8 mouse cellular contexts compared by ENCODE assay signal in genomic region chr3:89458965-89459807, GRCm38 (mm10). TPM values are rescaled to one million over a fixed set of nuclear protein-coding genes. Genes with fewer than 3 reads are reported as not detected.
A peak's percentile ranks its signal among the peaks of the same experiment; 100 is the strongest.
DNase-seq lines count a peak whose midpoint lies in the region; ATAC-seq and TF ChIP-seq lines count a peak whose summit lies in the region.

No protein-coding gene starts in this region.

- H3K4me3 ChIP-seq in MEL (ENCODE audit: control insufficient read depth in 1 of 2, insufficient read depth in 1 of 2, low read depth in 2 of 2, low read length in 2 of 2), result peak overlapping the region; percentile 87 to 95
- H3K4me3 ChIP-seq in forebrain, postnatal 0 days (ENCODE audit: low read depth, low read length), result peak overlapping the region; percentile 68
- H3K4me3 ChIP-seq in layer of hippocampus, adult 2 months, result peak overlapping the region; percentile 62
- peak overlapping the region; percentile 80 for H3K4me3 ChIP-seq in lung, adult 2 months (replicated peaks; ENCODE audit: extremely low read depth, low read depth, low read length)
- H3K4me3 ChIP-seq in neural tube, embryonic 15.5 days (replicated peaks), result peak overlapping the region; percentile 76

- peak; percentile 2 to 7; a peak in 1 of 4 replicates for TF ChIP-seq EP300 in MEL (IDR thresholded peaks at IDR 0.05; ENCODE audit: low read depth in 1 of 2, low read length in 2 of 2)

- peak overlapping the region; percentile 80 for H3K27ac ChIP-seq in MEL (ENCODE audit: control insufficient read depth, low read depth, low read length)
- peak overlapping the region; percentile 88 for H3K27ac ChIP-seq in forebrain, postnatal 0 days (ENCODE audit: low read depth, low read length)
- peak overlapping the region; percentile 94 for H3K27ac ChIP-seq in layer of hippocampus, adult 2 months
- H3K27ac ChIP-seq in neural tube, embryonic 15.5 days (replicated peaks), result peak overlapping the region; percentile 95

- H3K27me3 ChIP-seq in MEL (ENCODE audit: control insufficient read depth in 1 of 2, insufficient read depth in 2 of 2, low read length in 2 of 2), result no peaks in the 10 kb centered on the region
- no peaks in the 10 kb centered on the region for H3K27me3 ChIP-seq in forebrain, postnatal 0 days (ENCODE audit: insufficient read depth, low read length)
- no peaks in the 10 kb centered on the region for H3K27me3 ChIP-seq in neural tube, embryonic 15.5 days (replicated peaks)

- peak; percentile 98 for DNase-seq in MEL (ENCODE audit: low read depth, low spot score)
- DNase-seq in cerebellum, adult 18-20 months, result peak; percentile 92
- peak; percentile 93 for DNase-seq in forebrain, postnatal 0 days
- peak; percentile 96 for DNase-seq in heart, postnatal 4 days
- DNase-seq in layer of hippocampus, adult 2 months (ENCODE audit: low spot score in 2 of 2), result peak; percentile 85 to 92
- DNase-seq in lung, adult 2 months, result peak; percentile 92
- peak; percentile 97 for DNase-seq in testis, postnatal 10 days (ENCODE audit: low spot score)

- no peak for TF ChIP-seq CTCF in MEL (IDR thresholded peaks at IDR 0.05 in 2 of 3, conservative IDR thresholded peaks at IDR 0.05 in 1 of 3; ENCODE audit: control insufficient read depth in 1 of 3, insufficient read depth in 1 of 3, low read depth in 2 of 3, low read length in 3 of 3, poor library complexity in 1 of 3, severe bottlenecking in 1 of 3)
- TF ChIP-seq CTCF in forebrain, postnatal 0 days (IDR thresholded peaks at IDR 0.05; ENCODE audit: low read depth), result no peak
- no peak for TF ChIP-seq CTCF in layer of hippocampus, adult 2 months (conservative IDR thresholded peaks at IDR 0.05)
- TF ChIP-seq CTCF in lung, adult 2 months (IDR thresholded peaks at IDR 0.05; ENCODE audit: insufficient read depth, low read length), result no peak

- H3K36me3 ChIP-seq in MEL (ENCODE audit: control insufficient read depth in 1 of 2, insufficient read depth in 2 of 2, low read length in 2 of 2), result peaks cover 0 to 10% of the 10 kb centered on the region in 2 experiments; a peak in 2 of 4 replicates
- no peaks in the 10 kb centered on the region for H3K36me3 ChIP-seq in forebrain, postnatal 0 days (ENCODE audit: insufficient read depth)
- 0 out of 2 replicates have a peak, but pooled peaks cover 7% of the 10 kb centered on the region for H3K36me3 ChIP-seq in neural tube, embryonic 15.5 days

- H3K4me1 ChIP-seq in MEL (ENCODE audit: control insufficient read depth in 1 of 2, insufficient read depth in 2 of 2, low read length in 2 of 2), result peaks cover 11 to 20% of the 10 kb centered on the region in 2 experiments
- H3K4me1 ChIP-seq in forebrain, postnatal 0 days (ENCODE audit: insufficient read depth), result no peaks in the 10 kb centered on the region
- 0 out of 2 replicates have a peak, but pooled peaks cover 5% of the 10 kb centered on the region for H3K4me1 ChIP-seq in lung, adult 2 months (ENCODE audit: control insufficient read depth, insufficient read depth, low read length)
- H3K4me1 ChIP-seq in neural tube, embryonic 15.5 days, result peaks cover 19% of the 10 kb centered on the region

- peak; percentile 93 for ATAC-seq in forebrain, postnatal 0 days
- peak; percentile 92 for ATAC-seq in neural tube, embryonic 15.5 days (ENCODE audit: low FRiP score)

- H3K9ac ChIP-seq in MEL (ENCODE audit: control insufficient read depth, low read depth, low read length, poor library complexity, severe bottlenecking), result peak overlapping the region; percentile 84
- H3K9ac ChIP-seq in forebrain, postnatal 0 days, result peak overlapping the region; percentile 79
- peak overlapping the region; percentile 90 for H3K9ac ChIP-seq in neural tube, embryonic 15.5 days (replicated peaks)

- H3K79me2 ChIP-seq in MEL (ENCODE audit: control insufficient read depth, insufficient read depth, low read length, poor library complexity), result peaks cover 4% of the 10 kb centered on the region; the same call in 1 of the 2 replicates

- H3K4me2 ChIP-seq in forebrain, postnatal 0 days (ENCODE audit: low read depth), result peak overlapping the region; percentile 73
- peak overlapping the region; percentile 67 for H3K4me2 ChIP-seq in neural tube, embryonic 15.5 days

- H3K9me3 ChIP-seq in MEL (replicated peaks; ENCODE audit: insufficient read depth, low read length), result no peaks in the 10 kb centered on the region
- H3K9me3 ChIP-seq in forebrain, postnatal 0 days (ENCODE audit: low read length), result no peaks in the 10 kb centered on the region
- H3K9me3 ChIP-seq in neural tube, embryonic 15.5 days (replicated peaks), result no peaks in the 10 kb centered on the region

- WGBS in forebrain, postnatal 0 days, result under 1% methylated on average over 35 of the region's 36 CpGs
- 1% methylated on average over 33 of the region's 36 CpGs for WGBS in lung, adult 2 months
- 1% methylated on average over 34 of the region's 36 CpGs for WGBS in neural tube, embryonic 15.5 days

- TF ChIP-seq POLR2A in MEL (IDR thresholded peaks at IDR 0.05; ENCODE audit: control insufficient read depth in 1 of 2, insufficient read depth in 1 of 2, low read depth in 1 of 2, low read length in 2 of 2, poor library complexity in 1 of 2), result peak; percentile 66 to 75; a peak in 2 of 4 replicates
- TF ChIP-seq POLR2A in lung, adult 2 months (IDR thresholded peaks at IDR 0.05; ENCODE audit: borderline replicate concordance, extremely low read depth, low read depth, low read length), result peak; percentile 74; the same call in 1 of the 2 replicates

- TF ChIP-seq RAD21 in MEL (IDR thresholded peaks at IDR 0.05; ENCODE audit: low read depth, low read length), result no peak

TF ChIP-seq in MEL, 35 proteins besides CTCF, POLR2A, EP300 and RAD21 (continues in another document):
- TF ChIP-seq ZMIZ1 (IDR thresholded peaks at IDR 0.05; ENCODE audit: low read depth, low read length) (peak; percentile 66), USF1 (IDR thresholded peaks at IDR 0.05; ENCODE audit: low read depth, low read length) (peak; percentile 17; the same call in 1 of the 2 replicates), ZC3H11A (IDR thresholded peaks at IDR 0.05; ENCODE audit: low read depth, low read length) (no peak), JUND (IDR thresholded peaks at IDR 0.05; ENCODE audit: low read depth, low read length) (no peak), SIN3A (IDR thresholded peaks at IDR 0.05; ENCODE audit: low read length) (peak; percentile 71), USF2 (IDR thresholded peaks at IDR 0.05; ENCODE audit: borderline replicate concordance in 1 of 2, insufficient read depth in 1 of 2, low read depth in 1 of 2, low read length in 2 of 2) (no peak)

RNA-seq across cellular contexts. Expression of gene Pmvk, which starts 4.8 kb away (rescaled TPM):
- total RNA-seq in MEL (2012; rRNA removed), result 53.6 and 63.6 TPM in 2 replicates
- polyA plus RNA-seq in MEL (2012; ENCODE audit: insufficient read depth in 1 of 2, insufficient read length in 2 of 2, low read depth in 1 of 2, low replicate concordance in 2 of 2, missing spikeins in 1 of 2), result 10 to 100 TPM in 1 of 2 experiments, not detected in 1; 75.7 TPM
- total RNA-seq in forebrain, postnatal 0 days (2014; rRNA removed), result 80.1 and 108 TPM in 2 replicates
- 84.3 and 96.8 TPM in 2 replicates for polyA plus RNA-seq in forebrain, postnatal 0 days (2015; fragmentation: Nextera tagmentation; extraction: Ambion mirVana)
- total RNA-seq in heart, postnatal 4 days (2021), result 10 to 100 TPM; 11.3 to 13.3 TPM
- 10 to 100 TPM; 30.1 to 30.3 TPM for total RNA-seq in layer of hippocampus, adult 2 months (2021)
- 35.3 and 52.1 TPM in 2 replicates for polyA plus RNA-seq in lung, adult 2 months (2012; rRNA removed)
- 123 and 142 TPM in 2 replicates for polyA plus RNA-seq in neural tube, embryonic 15.5 days (2015; fragmentation: Nextera tagmentation; extraction: Ambion mirVana)

RNA-seq across cellular contexts. Expression of gene Pbxip1, which starts 22.7 kb away (rescaled TPM):
- total RNA-seq in MEL (2012; rRNA removed), result 4.8 and 7.6 TPM in 2 replicates
- 10 to 100 TPM in 1 of 2 experiments, not detected in 1; 10.7 TPM for polyA plus RNA-seq in MEL (2012; ENCODE audit: insufficient read depth in 1 of 2, insufficient read length in 2 of 2, low read depth in 1 of 2, low replicate concordance in 2 of 2, missing spikeins in 1 of 2)
- 16.9 and 21.6 TPM in 2 replicates for total RNA-seq in forebrain, postnatal 0 days (2014; rRNA removed)
- polyA plus RNA-seq in forebrain, postnatal 0 days (2015; fragmentation: Nextera tagmentation; extraction: Ambion mirVana), result 16.9 and 27.8 TPM in 2 replicates
- 10 to 100 TPM; 66.0 to 73.8 TPM for total RNA-seq in heart, postnatal 4 days (2021)
- 10 to 100 TPM; 38.9 to 41.8 TPM for total RNA-seq in layer of hippocampus, adult 2 months (2021)
- 66.2 and 78.1 TPM in 2 replicates for polyA plus RNA-seq in lung, adult 2 months (2012; rRNA removed)
- polyA plus RNA-seq in neural tube, embryonic 15.5 days (2015; fragmentation: Nextera tagmentation; extraction: Ambion mirVana), result 16.1 and 23.2 TPM in 2 replicates

RNA-seq across cellular contexts. Expression of gene Pygo2, which starts 29.2 kb away (rescaled TPM):
- total RNA-seq in MEL (2012; rRNA removed), result 50.8 and 61.1 TPM in 2 replicates
- 10 to 100 TPM in 1 of 2 experiments, not detected in 1; 50.3 TPM for polyA plus RNA-seq in MEL (2012; ENCODE audit: insufficient read depth in 1 of 2, insufficient read length in 2 of 2, low read depth in 1 of 2, low replicate concordance in 2 of 2, missing spikeins in 1 of 2)
- total RNA-seq in forebrain, postnatal 0 days (2014; rRNA removed), result 62.5 and 72.1 TPM in 2 replicates
- 42.5 and 43.5 TPM in 2 replicates for polyA plus RNA-seq in forebrain, postnatal 0 days (2015; fragmentation: Nextera tagmentation; extraction: Ambion mirVana)
- 10 to 100 TPM; 20.3 to 22.1 TPM for total RNA-seq in heart, postnatal 4 days (2021)
- 10 to 100 TPM; 55.5 to 61.9 TPM for total RNA-seq in layer of hippocampus, adult 2 months (2021)
- polyA plus RNA-seq in lung, adult 2 months (2012; rRNA removed), result 60.6 and 138 TPM in 2 replicates
- 38.8 and 41.1 TPM in 2 replicates for polyA plus RNA-seq in neural tube, embryonic 15.5 days (2015; fragmentation: Nextera tagmentation; extraction: Ambion mirVana)

RNA-seq across cellular contexts. Expression of gene Shc1, which starts 40.9 kb away (rescaled TPM):
- 41.9 and 49.2 TPM in 2 replicates for total RNA-seq in MEL (2012; rRNA removed)
- 10 to 100 TPM in 1 of 2 experiments, not detected in 1; 79.8 TPM for polyA plus RNA-seq in MEL (2012; ENCODE audit: insufficient read depth in 1 of 2, insufficient read length in 2 of 2, low read depth in 1 of 2, low replicate concordance in 2 of 2, missing spikeins in 1 of 2)
- total RNA-seq in forebrain, postnatal 0 days (2014; rRNA removed), result 15.8 and 19.8 TPM in 2 replicates
- 11.3 and 11.8 TPM in 2 replicates for polyA plus RNA-seq in forebrain, postnatal 0 days (2015; fragmentation: Nextera tagmentation; extraction: Ambion mirVana)
- total RNA-seq in heart, postnatal 4 days (2021), result 10 to 100 TPM; 68.8 to 69.2 TPM
- 10 to 100 TPM; 12.2 to 14.3 TPM for total RNA-seq in layer of hippocampus, adult 2 months (2021)
- 69.8 and 84.6 TPM in 2 replicates for polyA plus RNA-seq in lung, adult 2 months (2012; rRNA removed)
- polyA plus RNA-seq in neural tube, embryonic 15.5 days (2015; fragmentation: Nextera tagmentation; extraction: Ambion mirVana), result 22.0 and 35.3 TPM in 2 replicates

RNA-seq across cellular contexts. Expression of gene Cks1b, which starts 41.0 kb away (rescaled TPM):
- 271 and 292 TPM in 2 replicates for total RNA-seq in MEL (2012; rRNA removed)
- polyA plus RNA-seq in MEL (2012; ENCODE audit: insufficient read depth in 1 of 2, insufficient read length in 2 of 2, low read depth in 1 of 2, low replicate concordance in 2 of 2, missing spikeins in 1 of 2), result 100 to 1,000 TPM; 177 to 438 TPM
- total RNA-seq in forebrain, postnatal 0 days (2014; rRNA removed), result 24.5 and 27.3 TPM in 2 replicates
- 93.9 and 109 TPM in 2 replicates for polyA plus RNA-seq in forebrain, postnatal 0 days (2015; fragmentation: Nextera tagmentation; extraction: Ambion mirVana)
- total RNA-seq in heart, postnatal 4 days (2021), result 10 to 100 TPM; 62.8 to 64.3 TPM
- 1 to 10 TPM; 1.4 to 2.7 TPM for total RNA-seq in layer of hippocampus, adult 2 months (2021)
- polyA plus RNA-seq in lung, adult 2 months (2012; rRNA removed), result 6.7 and 11.7 TPM in 2 replicates
- 79.3 and 153 TPM in 2 replicates for polyA plus RNA-seq in neural tube, embryonic 15.5 days (2015; fragmentation: Nextera tagmentation; extraction: Ambion mirVana)

Comparison
In these comparisons a context has a peak if more than half of its experiments do, and no peak if none do; other contexts are left out.
1. Peak in every context shown above with its lines: DNase-seq, ATAC-seq, H3K4me3 ChIP-seq and H3K27ac ChIP-seq.